Mouse (Mus musculus): ENCODE measurements at regions not wholly inside any gene's neighbourhood (a gene's known extent, or its start where the extent isn't known, plus 50 kb on each side); places are given as distances from the start of the nearest gene placed in this dataset.

GRCm38 (mm10) chr5:129429897-129430296 is 71.1 kb upstream of the Sfswap start:
- TF ChIP-seq POLR2A (IDR thresholded peaks at IDR 0.05; ENCODE audit: insufficient read depth, low read depth, low read length) (no peak), EP300 (IDR thresholded peaks at IDR 0.05; ENCODE audit: insufficient read depth, low read depth, low read length) (no peak)
